Mouse (Mus musculus) hindbrain, postnatal 0 days (tissue): ENCODE data around the gene Mob3b. TPM values are rescaled to one million over a fixed set of nuclear protein-coding genes. Genes with fewer than 3 reads are reported as not detected.

Experiments
- ATAC-seq: fragments of 200-750 bp; cut with Nextera tagmentation; 2 replicates; pipeline ENCODE4 v1.8.0; 2017; ENCODE audit warnings: mild to moderate bottlenecking, moderate TSS enrichment, moderate library complexity
- DNase-seq: peaks from one replicate; pipeline ENCODE4 v3.0.0-alpha.2; 2015; ENCODE audit warnings: low spot score
- H3K27ac ChIP-seq: fragments of 300-500 bp; sonication (generic); 2 replicates; pipeline ENCODE4 v1.5.1; 2014; ENCODE audit warnings: mild to moderate bottlenecking
- H3K27me3 ChIP-seq: fragments of 300-500 bp; sonication (generic); 2 replicates; pipeline ENCODE4 v1.6.1; 2014; ENCODE audit warnings: low read length, mixed read lengths; ENCODE audit not compliant: insufficient read depth
- H3K36me3 ChIP-seq: fragments of 300-500 bp; sonication (generic); 2 replicates; pipeline ENCODE4 v1.6.1; 2014; ENCODE audit warnings: low read length, mixed read lengths; ENCODE audit not compliant: insufficient read depth
- H3K4me1 ChIP-seq: fragments of 300-500 bp; sonication (generic); 2 replicates; pipeline ENCODE4 v1.6.1; 2014; ENCODE audit warnings: antibody characterized with exemption, low read length, mixed read lengths; ENCODE audit not compliant: insufficient read depth
- H3K4me2 ChIP-seq: fragments of 300-500 bp; sonication (generic); 2 replicates; pipeline ENCODE4 v1.6.1; 2014; ENCODE audit warnings: low read depth, mild to moderate bottlenecking, low read length, moderate library complexity, mixed read lengths
- H3K4me3 ChIP-seq: fragments of 300-500 bp; sonication (generic); 2 replicates; pipeline ENCODE4 v1.5.1; 2014; ENCODE audit warnings: low read length
- H3K9ac ChIP-seq: fragments of 300-500 bp; sonication (generic); replicated peaks from 2 replicates; pipeline ENCODE4 v1.6.1; 2014; ENCODE audit warnings: mild to moderate bottlenecking, low read length, moderate library complexity, mixed read lengths
- H3K9me3 ChIP-seq: fragments of 300-500 bp; sonication (generic); 2 replicates; pipeline ENCODE4 v1.6.1; 2016; ENCODE audit warnings: low read length, mixed read lengths
- CTCF ChIP-seq: IDR thresholded peaks from 2 replicates; pipeline ENCODE4 v1.5.1; 2016; ENCODE audit warnings: antibody characterized with exemption, control low read depth, low read depth
- WGBS: fragments of 180-500 bp; shearing (Covaris S2); extraction: QIAGEN DNeasy Blood & Tissue Kit; methylation state at CpG from one replicate; pipeline ENCODE4 v1.1.7; 2014; 5-methylcytosine and 5-hydroxymethylcytosine counted together
- polyA plus RNA-seq: library from polyadenylated mRNA; unstranded; fragments of >200 nt; fragmentation: Nextera tagmentation; extraction: Ambion mirVana; gene quantifications from 2 replicates; pipeline ENCODE4 v1.2.1, GENCODE M21; 2015
- total RNA-seq: library from RNA; depleted of rRNA; stranded (reverse); fragments of >200 nt; gene quantifications from 2 replicates; pipeline ENCODE4 v1.2.3, GENCODE M21; 2014

Gene Mob3b
- total and polyA plus RNA-seq, 2 experiments from 2014 or later, result 2.9 to 3.2 TPM

DNA sequence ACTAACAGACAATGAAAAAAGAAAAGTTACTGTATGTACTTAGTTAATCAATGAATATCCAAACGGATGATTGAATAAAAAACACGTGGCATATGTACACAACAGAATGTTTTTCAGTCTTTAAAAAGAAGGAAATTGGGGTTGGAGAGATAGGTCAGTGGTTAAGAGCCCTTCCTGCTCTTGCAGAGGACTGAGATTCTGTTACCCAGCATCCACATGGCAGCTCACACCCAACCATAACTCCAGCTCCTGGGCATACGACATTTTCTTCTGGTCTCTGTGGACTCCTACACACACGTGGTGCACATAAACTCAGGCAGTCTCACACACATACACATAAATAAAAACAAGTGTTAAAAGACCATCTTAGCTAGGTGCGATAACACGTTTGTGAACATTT is 77.0 kb downstream of the Mob3b start:
- Histone ChIP-seq H3K4me3 (no peak overlapping the region), H3K27ac (no peak overlapping the region), H3K4me2 (no peak overlapping the region), H3K27me3 (no peaks in the 10 kb centered on the region), H3K9me3 (no peaks in the 10 kb centered on the region), H3K4me1 (no peaks in the 10 kb centered on the region), H3K36me3 (no peaks in the 10 kb centered on the region), H3K9ac (no peak overlapping the region)
- 85% methylated on average over 6 of the region's 6 CpGs for WGBS
- TF ChIP-seq CTCF, result no peak
- ATAC-seq (no peak), DNase-seq (no peak)

GRCm38 (mm10) chr4:35068739-35069138 is 88.5 kb downstream of the Mob3b start:
- no peak for DNase-seq
- no peak for ATAC-seq
- TF ChIP-seq CTCF, result no peak
- no peaks in the 10 kb centered on the region for H3K27me3 ChIP-seq
- H3K27ac ChIP-seq, result no peak overlapping the region
- H3K4me3 ChIP-seq, result no peak overlapping the region
- no peak overlapping the region for H3K4me2 ChIP-seq
- no peak overlapping the region for H3K9ac ChIP-seq
- WGBS, result 72% methylated on average over 4 of the region's 4 CpGs
- H3K36me3 ChIP-seq, result no peaks in the 10 kb centered on the region
- H3K4me1 ChIP-seq, result peaks cover 9% of the 10 kb centered on the region
- no peaks in the 10 kb centered on the region for H3K9me3 ChIP-seq

DNA sequence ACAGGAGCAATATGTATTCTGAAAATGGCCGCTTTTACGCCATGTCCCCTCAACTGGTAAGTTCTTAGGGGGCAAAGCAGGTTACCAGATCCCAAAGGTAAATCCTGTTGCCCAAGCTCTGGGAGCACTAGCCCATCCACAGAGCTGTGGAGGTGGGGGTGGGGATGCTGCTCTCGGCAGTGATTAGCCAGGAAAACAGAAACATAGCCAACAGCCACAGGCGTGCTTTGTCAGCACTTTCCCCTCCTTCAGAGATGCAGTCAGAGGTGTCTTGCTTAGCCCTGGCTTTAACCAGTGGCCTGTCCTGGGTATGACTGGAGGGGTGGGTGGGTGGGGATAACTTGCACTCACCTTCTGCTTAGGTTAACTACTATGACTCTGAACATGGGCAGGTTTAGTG is 91.1 kb downstream of the Mob3b start:
- Histone ChIP-seq H3K36me3 (no peaks in the 10 kb centered on the region), H3K4me2 (no peak overlapping the region), H3K9me3 (no peaks in the 10 kb centered on the region), H3K4me1 (peaks cover 9% of the 10 kb centered on the region), H3K4me3 (no peak overlapping the region), H3K9ac (no peak overlapping the region), H3K27ac (no peak overlapping the region), H3K27me3 (no peaks in the 10 kb centered on the region)
- DNase-seq (no peak), ATAC-seq (no peak)
- TF ChIP-seq CTCF, result no peak
- 61% methylated on average over 4 of the region's 4 CpGs for WGBS

GRCm38 (mm10) chr4:35065075-35065838 is 92.0 kb downstream of the Mob3b start:
- WGBS, result 31% methylated on average over 15 of the region's 15 CpGs
- DNase-seq (peak; percentile 55), ATAC-seq (peak; percentile 71; the same call in 1 of the 2 replicates)
- H3K4me2 ChIP-seq, result peak overlapping the region; percentile 24; the same call in 1 of the 2 replicates
- H3K4me1 ChIP-seq, result peaks cover 9% of the 10 kb centered on the region
- H3K9me3 ChIP-seq, result no peaks in the 10 kb centered on the region
- no peak overlapping the region for H3K27ac ChIP-seq
- peak; percentile 51 for TF ChIP-seq CTCF
- H3K9ac ChIP-seq, result no peak overlapping the region
- no peak overlapping the region for H3K4me3 ChIP-seq
- no peaks in the 10 kb centered on the region for H3K27me3 ChIP-seq
- no peaks in the 10 kb centered on the region for H3K36me3 ChIP-seq

DNA sequence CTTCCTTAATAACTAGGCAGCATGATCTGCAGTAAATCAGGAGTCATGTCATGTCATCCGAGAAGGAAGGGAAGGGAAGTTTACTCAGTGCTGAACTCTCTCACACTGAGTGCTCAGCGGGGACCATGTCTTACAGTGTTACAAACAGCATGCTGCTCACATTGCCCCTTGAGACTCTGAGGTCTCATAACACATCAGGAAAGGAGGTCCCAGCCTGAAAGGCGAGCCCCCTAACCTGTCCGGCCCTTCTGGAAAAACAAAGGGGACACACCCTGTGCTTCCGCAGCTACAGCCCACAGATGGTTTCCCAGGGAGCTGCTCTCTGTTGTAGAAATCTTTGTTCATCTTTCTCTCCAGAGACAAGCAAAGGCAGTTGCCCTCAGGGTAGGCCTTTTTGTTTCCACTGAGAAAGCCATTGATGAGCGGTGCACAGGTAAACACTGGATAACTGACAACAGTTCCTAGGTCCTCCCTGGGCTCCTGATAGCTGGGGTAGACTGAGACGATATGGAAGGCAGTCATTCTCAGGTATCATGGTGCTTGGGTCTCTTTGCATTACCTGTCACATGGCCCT is 94.1 kb downstream of the Mob3b start:
- Histone ChIP-seq H3K4me2 (no peak overlapping the region), H3K36me3 (no peaks in the 10 kb centered on the region), H3K4me3 (no peak overlapping the region), H3K4me1 (peaks cover 9% of the 10 kb centered on the region), H3K27ac (no peak overlapping the region), H3K27me3 (no peaks in the 10 kb centered on the region), H3K9me3 (no peaks in the 10 kb centered on the region), H3K9ac (no peak overlapping the region)
- WGBS, result 65% methylated on average over 7 of the region's 7 CpGs
- TF ChIP-seq CTCF, result no peak
- DNase-seq (no peak), ATAC-seq (no peak)

GRCm38 (mm10) chr4:35060964-35061363 is 96.3 kb downstream of the Mob3b start:
- H3K4me3 ChIP-seq, result no peak overlapping the region
- 66% methylated on average over 1 of the region's 1 CpGs for WGBS
- ATAC-seq, result no peak
- no peaks in the 10 kb centered on the region for H3K9me3 ChIP-seq
- DNase-seq, result no peak
- no peak overlapping the region for H3K4me2 ChIP-seq
- H3K9ac ChIP-seq, result no peak overlapping the region
- H3K27ac ChIP-seq, result no peak overlapping the region
- H3K27me3 ChIP-seq, result no peaks in the 10 kb centered on the region
- no peaks in the 10 kb centered on the region for H3K36me3 ChIP-seq
- no peak for TF ChIP-seq CTCF
- H3K4me1 ChIP-seq, result peaks cover 6% of the 10 kb centered on the region

- Histone ChIP-seq H3K27ac (no peak overlapping the region), H3K36me3 (no peaks in the 10 kb centered on the region), H3K4me1 (peaks cover 3% of the 10 kb centered on the region; the same call in 1 of the 2 replicates), H3K9ac (no peak overlapping the region), H3K4me2 (no peak overlapping the region), H3K27me3 (no peaks in the 10 kb centered on the region), H3K9me3 (no peaks in the 10 kb centered on the region), H3K4me3 (no peak overlapping the region)
- 84% methylated on average over 3 of the region's 3 CpGs for WGBS
- ATAC-seq (no peak), DNase-seq (no peak)
- no peak for TF ChIP-seq CTCF
Observed at GRCm38 (mm10) chr4:35060401-35060800, 96.9 kb downstream of the Mob3b start.
